Mouse (Mus musculus): ENCODE results near the gene Fam217b.

Gene Fam217b

DNA sequence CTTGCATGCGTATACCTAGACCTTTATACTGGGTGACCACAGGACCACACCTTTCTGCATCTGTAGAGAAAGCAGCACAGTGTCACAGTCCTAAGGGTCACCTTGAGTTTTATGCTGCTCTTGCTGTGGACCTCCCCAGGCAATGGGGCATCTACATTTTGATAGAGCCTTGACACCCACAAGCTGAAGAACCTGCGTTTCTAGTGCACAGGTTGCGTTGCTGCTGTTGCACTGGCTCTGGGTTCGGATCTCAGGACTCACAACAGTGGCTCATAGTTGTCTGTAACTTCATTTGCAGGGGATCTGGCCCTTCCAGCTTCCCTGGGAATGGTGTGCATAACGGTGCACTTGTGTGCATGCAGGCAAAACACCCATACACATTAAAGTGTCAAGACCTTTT is 12.9 kb downstream of the Fam217b start:
- H3K36me3 ChIP-seq (ENCODE audit: control insufficient read depth, insufficient read depth, low read length, poor library complexity, severe bottlenecking): no peaks in the 10 kb centered on the region
- no peak for DNase-seq (ENCODE audit: low read depth, low spot score)
- no peaks in the 10 kb centered on the region for H3K27me3 ChIP-seq (ENCODE audit: control insufficient read depth, insufficient read depth, low read length, poor library complexity, severe bottlenecking)

DNA sequence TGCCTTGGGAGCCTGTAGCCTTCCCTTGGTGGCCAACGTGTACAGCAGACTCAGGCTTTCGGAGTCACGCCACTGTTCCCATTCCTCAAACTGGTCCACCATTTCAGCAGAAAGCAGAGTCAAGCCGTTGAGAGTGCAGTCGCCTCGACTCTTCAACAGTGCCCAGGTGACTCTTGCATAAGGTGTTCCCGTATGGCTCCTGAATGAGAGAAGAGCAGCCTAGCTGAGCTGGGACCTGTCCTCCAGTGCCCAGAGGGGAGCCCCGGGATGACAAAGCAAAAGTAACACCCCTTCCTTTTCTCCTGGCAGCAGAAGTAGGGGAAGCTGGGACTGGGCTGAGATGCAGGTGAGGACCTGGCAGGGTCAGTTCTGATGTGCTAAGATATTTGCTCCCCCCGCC is 13.9 kb downstream of the Fam217b start:
- Histone ChIP-seq H3K27me3 (ENCODE audit: control insufficient read depth, insufficient read depth, low read length, poor library complexity, severe bottlenecking) (no peaks in the 10 kb centered on the region), H3K36me3 (ENCODE audit: control insufficient read depth, insufficient read depth, low read length, poor library complexity, severe bottlenecking) (no peaks in the 10 kb centered on the region)
- DNase-seq (ENCODE audit: low read depth, low spot score): no peak

DNA sequence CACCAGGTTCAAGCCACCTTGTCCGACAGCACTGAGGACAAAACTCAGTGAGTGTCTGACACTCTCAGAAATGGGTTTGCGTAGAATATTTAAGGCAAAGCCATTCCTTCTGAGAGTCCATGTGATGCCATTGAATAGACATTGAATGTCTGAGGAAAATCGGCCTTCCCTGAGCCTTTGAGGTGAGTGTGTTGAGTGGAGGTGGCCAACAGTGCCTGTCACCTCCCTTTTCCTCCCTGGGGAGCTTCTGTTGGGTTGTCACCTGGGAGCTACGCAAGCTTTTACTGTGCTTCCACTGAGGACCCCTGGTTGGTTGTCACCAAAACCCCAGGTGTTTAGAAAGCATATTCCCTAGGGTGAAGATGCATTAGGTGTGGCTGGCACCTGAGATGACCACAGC is 14.4 kb downstream of the Fam217b start:
- no peaks in the 10 kb centered on the region for H3K36me3 ChIP-seq (ENCODE audit: control insufficient read depth, insufficient read depth, low read length, poor library complexity, severe bottlenecking)
- H3K27me3 ChIP-seq (ENCODE audit: control insufficient read depth, insufficient read depth, low read length, poor library complexity, severe bottlenecking): no peaks in the 10 kb centered on the region
- DNase-seq (ENCODE audit: low read depth, low spot score): no peak

DNA sequence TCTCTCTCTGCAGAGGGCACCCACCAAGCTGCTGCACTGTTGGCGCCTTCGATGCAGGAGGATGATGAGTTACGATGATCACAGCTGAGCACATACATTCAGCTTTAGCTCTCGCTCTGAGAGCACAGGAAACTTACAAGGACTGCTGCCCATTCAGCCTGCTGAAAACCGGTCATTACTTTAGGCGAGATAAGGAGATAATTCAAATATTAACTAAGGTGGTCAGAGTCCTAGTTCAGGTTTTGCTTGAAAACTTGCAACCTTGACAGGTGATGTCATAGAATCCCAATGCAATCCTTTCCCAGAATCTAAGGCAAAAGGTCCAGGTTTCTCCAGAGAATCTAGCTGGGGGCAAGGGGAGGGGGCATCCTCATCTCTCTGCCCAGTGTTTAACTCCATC is 15.1 kb downstream of the Fam217b start:
- no peak for DNase-seq (ENCODE audit: low read depth, low spot score)
- no peaks in the 10 kb centered on the region for H3K27me3 ChIP-seq (ENCODE audit: control insufficient read depth, insufficient read depth, low read length, poor library complexity, severe bottlenecking)
- no peaks in the 10 kb centered on the region for H3K36me3 ChIP-seq (ENCODE audit: control insufficient read depth, insufficient read depth, low read length, poor library complexity, severe bottlenecking)

DNA sequence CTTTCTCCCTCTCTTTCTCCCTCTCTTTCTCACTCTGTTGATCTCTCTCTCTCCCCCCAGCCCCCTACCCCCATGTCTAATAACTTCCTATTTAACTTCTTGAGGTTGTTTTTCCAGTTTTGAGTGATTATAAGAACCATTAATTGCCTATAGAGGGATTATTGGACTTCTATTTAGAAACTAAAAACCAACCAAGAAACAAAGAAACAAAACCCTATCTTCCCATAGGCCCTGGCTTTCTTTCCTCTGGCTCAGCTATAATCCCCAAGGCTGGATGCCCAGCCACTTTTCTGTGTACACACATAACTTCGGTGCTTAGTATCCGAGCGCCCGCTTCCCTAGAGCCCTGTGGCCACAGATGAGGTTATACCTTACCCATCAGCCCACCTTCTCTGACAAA is 15.9 kb downstream of the Fam217b start, which contains the start of gene Cdh26:
Cdh26 (plus strand) TSS at position 301 of the 400 bp plus-strand sequence.
- no peaks in the 10 kb centered on the region for H3K27me3 ChIP-seq (ENCODE audit: control insufficient read depth, insufficient read depth, low read length, poor library complexity, severe bottlenecking)
- no peak for DNase-seq (ENCODE audit: low read depth, low spot score)
- no peaks in the 10 kb centered on the region for H3K36me3 ChIP-seq (ENCODE audit: control insufficient read depth, insufficient read depth, low read length, poor library complexity, severe bottlenecking)

DNA sequence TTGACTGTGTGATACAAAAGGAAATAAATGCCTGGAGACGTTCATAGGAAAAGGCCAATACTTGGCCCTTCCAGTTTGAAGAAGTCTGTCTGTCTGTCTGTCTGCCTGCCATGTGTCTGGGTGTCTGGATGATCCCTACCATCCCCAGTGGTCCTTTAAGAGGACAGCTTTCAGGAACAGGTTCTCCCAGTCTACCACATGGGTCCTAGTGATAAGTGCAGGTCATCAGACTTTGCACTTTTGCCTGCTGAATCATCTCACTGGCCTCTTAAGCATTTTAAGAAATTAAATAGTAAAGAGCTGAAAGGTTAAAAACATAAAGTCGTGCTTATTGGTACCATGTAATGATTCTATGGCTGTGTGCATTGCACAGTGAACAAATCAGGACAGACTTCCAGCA is 19.2 kb downstream of the Fam217b start:
- no peaks in the 10 kb centered on the region for H3K27me3 ChIP-seq (ENCODE audit: control insufficient read depth, insufficient read depth, low read length, poor library complexity, severe bottlenecking)
- H3K36me3 ChIP-seq (ENCODE audit: control insufficient read depth, insufficient read depth, low read length, poor library complexity, severe bottlenecking): no peaks in the 10 kb centered on the region
- DNase-seq (ENCODE audit: low read depth, low spot score): no peak

DNA sequence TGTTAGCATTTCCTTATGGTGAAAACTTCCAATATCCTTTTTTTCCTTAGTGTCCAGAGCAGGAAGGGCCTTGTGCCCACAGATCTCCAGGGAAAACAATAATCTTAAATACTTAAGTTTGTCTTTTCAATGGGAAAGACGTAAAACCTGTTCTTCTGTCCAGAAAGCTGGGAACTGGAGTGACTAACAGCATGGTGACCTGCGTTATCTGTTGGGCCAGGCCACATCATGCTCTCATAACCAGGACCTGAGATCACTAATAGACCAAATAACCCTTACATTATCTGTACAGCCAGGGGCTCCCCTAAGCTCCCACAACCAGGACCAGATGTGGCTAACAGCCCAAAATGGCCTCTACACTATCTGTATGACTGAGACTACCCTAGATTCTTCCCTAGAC is 19.6 kb downstream of the Fam217b start:
- H3K27me3 ChIP-seq (ENCODE audit: control insufficient read depth, insufficient read depth, low read length, poor library complexity, severe bottlenecking): no peaks in the 10 kb centered on the region
- H3K36me3 ChIP-seq (ENCODE audit: control insufficient read depth, insufficient read depth, low read length, poor library complexity, severe bottlenecking): no peaks in the 10 kb centered on the region
- DNase-seq (ENCODE audit: low read depth, low spot score): no peak

DNA sequence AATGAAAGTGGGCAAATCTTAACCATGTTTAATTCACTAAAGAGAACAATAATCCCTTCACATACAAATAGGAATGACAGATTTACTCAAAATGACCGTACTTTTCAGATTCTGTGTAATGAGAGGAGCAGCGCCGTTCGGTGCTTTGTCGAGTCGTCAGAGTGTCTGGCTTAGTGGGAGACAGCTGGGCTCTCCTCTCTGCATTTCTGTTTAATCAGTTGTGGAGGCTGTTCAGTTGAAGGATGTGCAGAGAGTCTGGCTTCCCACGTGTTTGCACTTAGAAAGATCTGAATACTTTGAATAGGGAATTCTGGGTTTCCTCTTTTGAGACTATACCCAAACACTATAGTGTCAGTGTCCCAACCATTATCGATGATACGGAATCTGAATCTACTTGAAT is 23.0 kb downstream of the Fam217b start:
- DNase-seq (ENCODE audit: low read depth, low spot score): no peak
- H3K27me3 ChIP-seq (ENCODE audit: control insufficient read depth, insufficient read depth, low read length, poor library complexity, severe bottlenecking): no peaks in the 10 kb centered on the region
- H3K36me3 ChIP-seq (ENCODE audit: control insufficient read depth, insufficient read depth, low read length, poor library complexity, severe bottlenecking): no peaks in the 10 kb centered on the region

DNA sequence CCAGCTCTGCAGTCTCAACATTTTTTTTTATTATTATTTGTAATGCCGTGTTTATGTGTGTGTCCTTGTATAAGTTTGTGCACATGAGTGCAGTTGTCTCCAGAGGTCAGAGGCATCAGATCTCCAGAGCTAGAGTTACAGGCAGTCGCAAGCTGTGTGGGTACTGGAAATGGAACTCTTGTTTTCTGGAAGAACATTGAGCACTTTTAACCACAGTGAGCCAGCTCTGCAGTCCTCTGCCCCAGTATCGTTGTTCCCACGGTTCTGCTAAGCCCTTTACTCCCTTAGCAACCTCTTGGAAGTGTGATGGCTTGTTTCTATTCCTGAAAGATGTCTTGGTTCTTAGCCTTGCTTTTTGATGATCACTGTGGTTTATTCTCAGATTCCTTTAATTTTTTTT is 35.1 kb downstream of the Fam217b start:
- Histone ChIP-seq H3K36me3 (ENCODE audit: control insufficient read depth, insufficient read depth, low read length, poor library complexity, severe bottlenecking) (no peaks in the 10 kb centered on the region), H3K27me3 (ENCODE audit: control insufficient read depth, insufficient read depth, low read length, poor library complexity, severe bottlenecking) (no peaks in the 10 kb centered on the region)
- no peak for DNase-seq (ENCODE audit: low read depth, low spot score)

DNA sequence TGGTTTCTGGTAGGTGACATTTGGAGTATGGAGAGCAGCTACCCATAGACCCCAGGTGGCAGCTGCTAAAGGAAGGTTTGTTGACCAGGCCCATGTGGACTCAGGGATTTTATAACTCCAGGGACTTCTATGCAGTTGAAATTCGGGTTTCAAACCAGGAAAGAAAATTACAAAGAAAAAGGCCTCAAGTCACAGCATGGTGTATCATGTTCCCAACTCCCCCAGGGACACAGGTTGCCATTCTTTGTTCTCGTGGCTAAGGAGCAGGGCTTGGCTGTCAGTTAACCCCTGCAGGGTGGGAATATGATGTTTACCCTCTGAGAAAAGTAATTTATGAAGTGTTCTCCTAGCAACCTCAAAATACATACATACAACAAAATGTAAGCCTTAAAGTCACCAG is 35.9 kb downstream of the Fam217b start:
- Histone ChIP-seq H3K27me3 (ENCODE audit: control insufficient read depth, insufficient read depth, low read length, poor library complexity, severe bottlenecking) (no peaks in the 10 kb centered on the region), H3K36me3 (ENCODE audit: control insufficient read depth, insufficient read depth, low read length, poor library complexity, severe bottlenecking) (no peaks in the 10 kb centered on the region)
- no peak for DNase-seq (ENCODE audit: low read depth, low spot score)

DNA sequence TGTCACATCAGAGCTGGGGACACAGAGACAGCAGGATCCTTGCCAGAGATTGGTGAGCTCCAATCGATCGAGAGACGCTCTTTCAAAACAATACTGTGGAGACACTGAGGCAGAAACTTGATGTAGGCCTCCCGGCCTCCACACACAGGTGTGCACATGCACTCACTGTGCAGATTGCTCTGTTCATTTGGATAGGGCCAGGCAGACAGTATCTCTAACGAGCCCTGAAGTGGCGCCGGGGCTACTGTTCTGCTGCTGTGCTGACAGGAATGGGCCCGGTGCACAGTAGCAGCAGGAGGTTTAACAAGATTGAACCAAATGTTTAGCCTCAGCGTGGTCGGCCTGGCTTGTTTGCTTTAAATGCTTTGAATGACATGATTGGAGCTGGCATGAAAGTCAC is 36.6 kb downstream of the Fam217b start:
- no peak for DNase-seq (ENCODE audit: low read depth, low spot score)
- no peaks in the 10 kb centered on the region for H3K27me3 ChIP-seq (ENCODE audit: control insufficient read depth, insufficient read depth, low read length, poor library complexity, severe bottlenecking)

DNA sequence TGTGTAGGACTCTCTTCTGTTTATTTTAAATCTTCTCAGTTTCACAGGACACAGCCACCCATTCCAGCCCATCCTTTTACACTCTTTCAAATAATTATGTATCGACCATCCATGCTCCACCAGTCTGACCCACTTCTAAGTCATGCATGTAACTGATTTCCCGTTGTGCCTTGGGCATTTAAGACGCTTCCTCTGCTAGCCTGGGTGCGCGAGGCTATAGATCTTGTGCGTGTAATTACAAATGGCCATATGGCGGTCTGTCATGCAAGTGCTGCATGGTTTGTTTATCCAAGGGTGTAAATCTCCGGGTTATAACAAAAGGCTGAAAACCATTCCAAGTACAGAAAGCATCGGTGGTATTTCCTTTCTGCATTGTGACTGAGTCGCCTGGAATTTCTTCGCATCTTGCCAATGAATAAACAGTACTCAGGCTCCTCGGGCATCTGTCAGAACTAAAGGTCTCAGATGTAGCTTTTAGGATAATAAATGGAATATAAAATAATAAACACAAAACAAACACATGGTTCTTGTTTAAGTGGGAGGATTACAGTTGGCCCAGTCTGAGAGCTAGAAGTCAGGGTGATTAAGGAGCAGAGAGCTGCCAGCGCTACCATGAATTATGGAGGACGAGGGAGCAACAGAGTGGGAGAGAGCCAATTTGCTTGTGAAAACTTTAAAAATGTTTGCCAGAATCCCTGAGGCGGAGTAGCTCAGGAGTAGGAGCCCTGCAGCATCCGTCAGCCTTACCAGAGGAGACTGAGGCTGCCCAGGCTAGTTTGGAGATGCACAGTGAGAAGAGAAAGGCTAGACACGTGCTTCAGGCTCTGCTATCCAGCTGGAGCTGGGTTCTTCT is 40.6 kb downstream of the Fam217b start:
- DNase-seq (ENCODE audit: low read depth, low spot score): no peak
- H3K27me3 ChIP-seq (ENCODE audit: control insufficient read depth, insufficient read depth, low read length, poor library complexity, severe bottlenecking): no peaks in the 10 kb centered on the region
- no peaks in the 10 kb centered on the region for H3K36me3 ChIP-seq (ENCODE audit: control insufficient read depth, insufficient read depth, low read length, poor library complexity, severe bottlenecking)

More for the DNA sequence above, 36.6 kb downstream of the Fam217b start:
- no peaks in the 10 kb centered on the region for H3K36me3 ChIP-seq (ENCODE audit: control insufficient read depth, insufficient read depth, low read length, poor library complexity, severe bottlenecking)

DNA sequence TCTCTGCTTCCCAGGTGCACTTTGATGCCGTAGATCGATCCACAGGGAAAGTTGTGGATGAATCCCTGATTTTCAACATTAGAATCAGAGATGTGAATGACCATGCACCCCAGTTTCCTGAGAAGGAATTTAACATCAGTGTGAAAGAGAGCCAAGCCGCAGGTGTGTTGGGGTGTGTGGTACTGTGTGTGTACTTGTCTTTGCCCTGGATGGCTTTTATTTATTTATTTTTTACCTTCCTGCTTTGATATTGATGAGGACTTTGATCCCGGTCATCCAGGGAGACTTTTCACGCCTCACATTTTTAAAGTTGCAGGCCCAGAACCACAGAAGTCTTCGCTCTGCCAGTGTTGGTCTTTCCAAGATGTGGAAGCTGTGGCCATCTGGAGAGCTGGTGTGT is 43.1 kb downstream of the Fam217b start:
- DNase-seq (ENCODE audit: low read depth, low spot score): no peak
- no peaks in the 10 kb centered on the region for H3K36me3 ChIP-seq (ENCODE audit: control insufficient read depth, insufficient read depth, low read length, poor library complexity, severe bottlenecking)
- H3K27me3 ChIP-seq (ENCODE audit: control insufficient read depth, insufficient read depth, low read length, poor library complexity, severe bottlenecking): no peaks in the 10 kb centered on the region

DNA sequence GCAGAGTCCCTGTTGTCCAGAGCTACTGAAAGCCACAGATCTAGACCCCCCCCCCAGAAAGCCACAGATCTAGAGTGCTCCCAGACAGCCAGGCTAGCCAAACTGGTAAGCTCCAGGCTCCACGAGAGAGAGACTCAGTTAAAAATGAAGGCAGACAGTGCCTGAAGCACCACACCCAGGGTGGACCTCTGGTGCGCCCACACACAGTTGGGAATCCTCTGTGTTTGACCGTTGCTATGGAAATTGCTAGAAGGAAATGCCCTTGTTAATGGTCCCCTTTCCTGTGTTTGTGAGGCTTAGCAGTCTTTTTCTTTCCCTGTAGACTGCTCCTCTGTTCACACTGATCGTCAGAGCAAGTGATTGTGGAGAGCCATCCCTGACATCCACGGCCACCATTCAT is 46.0 kb downstream of the Fam217b start:
- Histone ChIP-seq H3K27me3 (ENCODE audit: control insufficient read depth, insufficient read depth, low read length, poor library complexity, severe bottlenecking) (no peaks in the 10 kb centered on the region), H3K36me3 (ENCODE audit: control insufficient read depth, insufficient read depth, low read length, poor library complexity, severe bottlenecking) (no peaks in the 10 kb centered on the region)
- no peak for DNase-seq (ENCODE audit: low read depth, low spot score)

DNA sequence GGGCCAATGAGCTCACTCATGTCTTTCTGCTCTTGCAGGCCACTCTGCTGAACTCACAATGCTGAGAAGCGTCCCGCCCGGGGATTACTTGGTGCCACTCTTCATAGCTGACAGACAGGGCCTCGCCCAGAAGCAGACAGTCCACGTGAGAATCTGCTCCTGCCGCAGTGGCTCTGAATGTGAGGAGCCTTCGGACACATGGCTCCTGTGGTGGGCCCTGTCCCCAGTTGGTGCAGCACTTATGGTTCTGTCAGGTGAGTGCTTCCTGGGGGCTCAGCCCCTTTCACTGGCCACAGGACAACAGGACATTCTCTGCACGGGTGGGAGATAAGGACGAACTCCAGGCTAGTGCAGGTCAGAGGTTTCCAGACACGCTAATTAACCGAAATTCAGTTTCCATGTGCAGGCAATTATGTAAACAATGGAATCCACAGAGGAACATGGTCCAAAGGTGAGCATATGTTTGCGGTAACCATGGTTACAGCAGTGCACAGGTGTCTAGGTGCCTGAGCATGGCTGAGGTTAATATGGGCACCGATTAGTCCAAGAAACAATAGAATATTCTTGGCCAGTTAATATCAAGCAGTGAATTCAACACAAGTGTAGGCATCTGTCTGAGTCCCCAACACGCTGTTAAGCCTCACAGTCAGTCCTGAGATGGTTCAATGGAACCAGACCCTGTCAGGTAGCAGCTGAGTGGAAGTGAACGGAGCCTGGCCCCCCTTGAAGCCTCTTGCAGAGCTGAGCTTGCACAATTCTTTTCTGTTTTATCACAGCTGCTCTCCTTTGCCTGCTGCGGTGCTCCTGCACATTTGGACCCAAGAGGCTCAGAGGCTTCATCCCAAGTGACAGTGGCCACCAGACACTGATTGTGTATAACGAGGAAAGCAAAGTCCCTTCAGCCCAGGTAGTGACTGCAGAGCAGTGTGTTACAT is 57.5 kb downstream of the Fam217b start:
- Histone ChIP-seq H3K27me3 (ENCODE audit: control insufficient read depth, insufficient read depth, low read length, poor library complexity, severe bottlenecking) (no peaks in the 10 kb centered on the region), H3K36me3 (ENCODE audit: control insufficient read depth, insufficient read depth, low read length, poor library complexity, severe bottlenecking) (no peaks in the 10 kb centered on the region)
- DNase-seq (ENCODE audit: low read depth, low spot score): no peak
